Mouse (Mus musculus): ENCODE data around the gene Olfr104-ps.

- TF ChIP-seq CTCF (IDR thresholded peaks at IDR 0.05; ENCODE audit: insufficient read depth, low read depth, low read length) (no peak), POLR2A (IDR thresholded peaks at IDR 0.05; ENCODE audit: insufficient read depth, low read depth, low read length) (no peak)
Observed at GRCm38 (mm10) chr17:37398926-37399325, 39.5 kb downstream of the Olfr104-ps start, which contains the start of gene Olfr107.

Data from olfactory bulb, adult 2 months (tissue).